Mouse (Mus musculus) layer of hippocampus, postnatal 25 days (tissue): ENCODE results near the gene Matk. TPM values are rescaled to one million over a fixed set of nuclear protein-coding genes. Genes with fewer than 3 reads are reported as not detected.
A peak's percentile ranks its signal among the peaks of the same experiment; 100 is the strongest.
"Not testable (repeated sequence)": the region's sequence is repeated elsewhere in the genome, so short reads cannot be mapped to it uniquely, and the experiment has no call there.

Experiments used
- DNase-seq, 2 experiments: peaks; one replicate each; pipeline ENCODE4 v3.0.0; 2022; ENCODE audit warnings: mixed read lengths in 2 of 2, low spot score in 1 of 2; ENCODE audit errors: extremely low spot score in 1 of 2
- total RNA-seq, 2 experiments: library from RNA; stranded (reverse); gene quantifications; 2 replicates each; pipeline ENCODE4 v1.2.3; 2021

The Matk gene
- 100 to 1,000 TPM; 222 to 244 TPM for total RNA-seq

DNA sequence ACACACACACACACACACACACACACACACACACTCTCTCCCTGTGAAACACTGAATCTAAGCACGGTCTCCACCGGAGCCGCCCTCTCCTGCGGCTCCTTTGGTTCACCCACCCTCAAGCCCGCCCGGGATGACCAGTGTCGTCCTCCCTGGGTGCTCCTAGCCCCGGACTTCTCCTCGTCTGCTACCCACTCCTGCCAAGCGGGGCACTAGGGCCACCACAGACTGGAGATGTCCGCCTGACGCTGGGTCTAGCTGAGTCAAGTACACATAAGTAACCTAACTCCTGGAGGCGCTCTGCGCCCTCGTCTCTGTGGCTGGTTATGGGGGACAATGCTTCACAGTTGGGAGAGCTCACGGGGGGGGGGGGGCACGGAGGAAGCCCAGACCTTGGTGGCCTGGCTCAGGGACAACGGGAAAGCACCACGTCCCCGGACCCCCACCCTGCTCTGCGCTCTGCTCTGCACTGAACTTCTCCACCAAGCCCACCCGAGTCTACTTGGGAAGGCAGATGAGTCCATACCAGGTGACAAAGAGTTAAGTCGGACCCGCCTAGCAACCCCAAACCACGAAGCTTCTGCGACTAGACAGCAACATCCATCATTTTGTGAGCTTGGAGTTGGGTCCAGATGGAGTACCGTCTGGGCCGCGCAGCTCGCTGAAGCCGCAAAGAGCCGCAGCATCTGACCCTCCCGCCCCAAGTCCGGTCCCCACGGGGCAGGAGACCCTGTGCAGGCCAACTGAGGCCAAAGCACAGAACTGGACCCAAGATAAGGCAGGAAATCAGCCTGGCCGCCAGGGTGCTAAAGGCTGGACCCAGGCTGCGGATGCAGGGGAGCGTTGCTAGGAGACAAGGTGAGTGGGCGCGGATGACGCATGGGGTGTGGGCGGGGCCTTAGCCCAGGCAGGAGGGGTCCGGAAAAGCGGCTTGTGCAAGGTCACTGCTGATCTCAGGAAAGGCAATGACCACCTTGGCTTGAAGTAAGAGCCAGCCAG is at the start of gene Matk:
Gene Matk, plus strand, starts transcription at position 512 of the 996 bp plus-strand sequence.
- peak; percentile 78 to 84 for DNase-seq

GRCm38 (mm10) chr10:81202978-81203720 is 49.6 kb upstream of the Matk start:
- no peak for DNase-seq

DNA sequence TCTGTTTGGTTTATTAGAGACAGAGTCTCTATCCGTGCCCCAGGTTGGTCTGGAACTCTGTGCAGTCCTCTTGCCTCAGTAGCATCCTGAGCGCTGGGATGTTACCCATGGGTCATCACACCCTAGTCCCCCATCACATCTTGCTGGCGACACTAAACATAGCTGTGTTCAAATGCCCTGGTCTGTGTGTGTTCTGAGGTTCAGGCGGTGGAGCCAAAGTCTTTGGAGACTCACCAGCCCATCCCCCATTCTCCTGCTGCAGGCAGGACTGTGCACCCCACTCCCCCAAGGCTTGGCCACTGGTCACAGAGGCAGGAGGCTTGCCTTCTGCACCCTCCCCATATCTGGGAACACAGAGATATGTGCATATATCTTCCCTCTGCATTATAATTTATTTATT is 48.6 kb upstream of the Matk start:
- no peak for DNase-seq

- no peak for DNase-seq
These were observed 42.6 kb upstream of the Matk start for GRCm38 (mm10) chr10:81210154-81210553.

DNA sequence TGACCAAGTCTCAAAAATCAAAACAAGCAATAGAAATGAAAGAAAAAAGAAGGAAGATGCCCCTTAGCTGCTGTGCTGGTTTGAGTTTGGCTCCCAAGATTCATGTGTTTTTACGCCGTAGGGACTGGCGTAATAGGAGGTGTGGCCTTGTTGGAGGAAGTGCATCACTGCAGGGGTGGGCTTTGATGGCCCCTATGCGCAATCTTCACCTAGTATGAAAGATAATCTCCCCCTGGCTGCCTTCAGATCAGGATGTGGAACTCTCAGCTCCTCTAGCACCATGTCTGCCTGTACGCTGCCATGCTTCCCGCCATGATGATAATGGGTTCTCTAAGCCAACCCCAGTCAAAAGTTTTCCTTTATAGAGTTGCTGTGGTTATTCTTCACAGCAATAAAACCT is 36.5 kb upstream of the Matk start:
- DNase-seq: no peak

GRCm38 (mm10) chr10:81216810-81217209 is 35.9 kb upstream of the Matk start:
- no peak for DNase-seq

- not testable (repeated sequence) for DNase-seq
These were observed 35.5 kb upstream of the Matk start for GRCm38 (mm10) chr10:81217267-81217666.

DNA sequence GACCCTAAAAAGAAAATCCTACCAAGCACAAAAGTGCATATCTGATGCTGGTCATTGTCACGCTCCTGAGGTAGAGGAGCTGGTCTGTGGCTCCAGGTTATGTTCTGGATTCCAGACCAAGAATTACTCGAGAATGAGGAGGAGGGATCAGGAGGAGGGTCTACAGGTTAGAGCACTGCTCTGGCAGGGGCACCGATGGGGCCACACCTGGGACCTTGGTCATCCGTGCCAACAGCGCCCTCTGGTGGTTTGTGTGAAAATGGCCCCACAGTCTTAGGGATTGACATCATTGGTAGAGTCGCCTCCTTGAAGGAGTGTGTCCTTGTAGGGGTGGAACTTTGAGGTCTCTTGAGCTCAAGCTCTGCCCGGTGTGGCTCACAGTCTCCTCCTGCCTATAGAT is 34.8 kb upstream of the Matk start:
- peak in 1 of 2 experiments; percentile 67 for DNase-seq

DNA sequence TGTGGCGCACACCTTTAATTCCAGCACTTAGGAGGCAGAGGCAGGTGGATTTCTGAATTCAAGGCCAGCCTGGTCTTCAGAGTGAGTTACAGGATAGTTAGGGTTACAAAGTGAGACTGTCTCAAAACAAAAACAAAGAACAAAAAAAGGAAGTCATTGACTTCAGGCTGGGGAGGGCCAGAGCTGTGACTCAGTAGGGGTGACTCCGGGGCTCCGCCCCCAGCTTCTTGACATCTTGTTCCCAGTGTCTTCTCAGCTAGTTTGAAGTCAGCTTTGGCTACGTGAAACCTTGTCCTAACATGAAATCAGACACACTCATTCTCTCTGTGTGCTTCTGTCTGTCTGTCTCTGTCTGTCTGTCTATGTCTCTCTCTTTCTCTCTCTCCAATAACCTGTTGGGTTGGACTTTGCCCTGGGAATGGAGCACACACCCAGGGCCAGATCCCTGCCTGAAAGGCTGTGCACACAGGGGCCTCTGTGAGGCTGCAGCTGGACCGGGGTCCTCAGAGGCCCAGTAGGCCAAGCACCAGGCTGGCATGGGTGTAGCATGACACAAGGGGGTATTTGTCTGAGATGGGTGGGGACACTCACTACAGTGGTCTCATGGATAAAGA is 31.2 kb upstream of the Matk start:
- no peak for DNase-seq

DNA sequence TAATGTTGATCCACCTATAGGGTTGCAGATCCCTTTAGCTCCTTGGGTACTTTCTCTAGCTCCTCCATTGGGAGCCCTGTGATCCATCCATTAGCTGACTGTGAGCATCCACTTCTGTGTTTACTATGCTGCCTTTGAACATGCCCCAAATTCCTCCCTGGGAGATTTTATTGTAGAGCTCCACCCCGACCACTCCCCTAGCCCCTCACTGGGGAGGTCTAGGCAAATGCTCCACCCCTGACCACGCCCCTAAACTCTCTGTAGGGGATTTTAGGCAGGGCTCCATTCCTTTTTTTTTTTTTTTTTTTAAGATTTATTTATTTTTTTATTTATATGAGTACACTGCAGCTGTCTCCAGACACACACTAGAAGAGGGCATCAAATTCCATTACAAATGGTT is 29.0 kb upstream of the Matk start:
- not testable (repeated sequence) for DNase-seq

DNA sequence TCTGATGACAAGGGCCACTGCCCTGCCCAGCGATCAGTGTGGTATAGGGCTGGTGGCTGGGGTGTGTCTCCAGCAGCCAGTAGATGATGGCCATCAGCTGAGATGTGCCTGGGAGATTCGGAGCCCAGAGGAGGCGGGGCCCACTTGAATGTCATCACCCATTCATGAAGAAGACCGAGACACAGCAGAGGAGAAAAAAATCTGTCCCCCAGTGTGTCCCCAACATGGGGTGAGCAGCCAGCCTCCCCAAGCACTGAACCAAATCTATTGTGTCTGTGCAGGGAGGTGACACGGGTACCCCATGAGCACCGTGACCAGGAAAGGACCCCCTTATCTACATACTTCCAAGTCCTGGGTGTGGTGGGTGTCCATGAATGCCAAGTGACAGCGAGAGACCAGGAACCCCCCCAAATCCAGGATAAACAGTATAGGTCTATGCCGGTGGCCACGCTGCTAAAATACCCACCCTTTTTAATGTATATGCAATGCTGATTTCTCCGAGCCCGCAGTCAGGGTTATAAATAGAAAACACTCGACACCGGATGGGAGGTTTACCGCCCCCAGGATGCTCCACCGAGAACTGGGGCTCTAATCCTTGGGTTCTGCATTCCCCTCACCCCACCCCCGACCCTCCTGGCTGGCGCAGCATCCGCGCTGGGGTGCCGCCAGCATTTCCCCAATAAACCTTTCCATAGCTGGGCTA is 22.8 kb upstream of the Matk start:
- no peak for DNase-seq

- DNase-seq: peak; percentile 70 to 75
These were observed 22.1 kb upstream of the Matk start, which contains the start of gene Atcay for GRCm38 (mm10) chr10:81230438-81231332. Gene Atcay, minus strand, starts transcription at chr10:81230833.

GRCm38 (mm10) chr10:81231436-81231835 is 21.3 kb upstream of the Matk start:
- no peak for DNase-seq

DNA sequence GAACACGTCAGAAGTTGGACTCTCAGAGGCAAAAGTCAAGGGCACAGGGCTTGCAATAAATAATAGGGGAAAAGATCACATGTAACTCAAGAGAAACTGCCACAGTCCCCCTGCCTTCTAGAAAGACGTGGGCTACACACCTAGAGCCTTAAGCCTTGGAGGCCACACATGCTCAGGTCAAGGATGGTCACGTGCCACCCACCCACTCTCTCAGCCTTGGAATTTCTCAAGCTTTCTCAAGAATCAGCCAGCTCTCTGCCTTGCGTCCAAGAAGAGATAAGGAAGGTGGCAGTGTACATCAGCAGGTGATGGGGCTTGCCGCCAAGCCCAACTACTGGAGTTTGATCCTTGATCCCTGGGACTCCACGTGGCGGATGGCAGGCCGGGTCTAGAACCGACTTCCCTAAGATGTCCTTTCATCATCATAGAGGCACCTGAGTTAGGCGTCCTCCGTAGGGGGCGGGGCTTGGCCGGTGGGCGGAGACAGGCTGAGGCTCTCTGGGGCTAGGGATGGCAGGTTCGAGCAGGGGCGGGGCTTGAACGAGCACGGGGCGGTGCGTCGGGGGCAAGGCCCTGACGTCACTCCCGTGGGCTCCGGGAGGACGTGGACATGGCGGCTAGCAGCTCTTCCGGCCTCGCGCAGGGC is 20.0 kb upstream of the Matk start, which contains the start of gene Zfr2:
Gene Zfr2, plus strand, starts transcription at position 576 of the 646 bp plus-strand sequence.
- DNase-seq: peak; percentile 83 to 84

DNA sequence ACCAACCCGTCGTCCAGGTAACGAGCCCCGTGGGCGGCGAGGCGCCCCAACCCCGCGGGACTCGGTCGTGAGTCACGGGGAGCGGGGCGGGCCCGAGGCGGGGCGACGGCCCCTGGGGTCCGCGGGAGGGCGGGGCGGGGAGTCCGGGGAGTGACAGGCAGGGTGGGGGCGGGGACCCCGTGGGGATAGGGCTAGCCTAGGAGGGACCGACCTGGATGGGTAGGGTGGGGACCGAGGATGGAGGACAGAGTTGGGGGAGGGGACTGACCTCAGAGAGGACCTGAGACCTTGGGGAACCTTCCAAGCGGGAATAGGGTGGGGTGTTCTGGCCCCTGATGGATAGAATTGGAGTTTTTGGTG is 19.5 kb upstream of the Matk start:
- DNase-seq: no peak

DNA sequence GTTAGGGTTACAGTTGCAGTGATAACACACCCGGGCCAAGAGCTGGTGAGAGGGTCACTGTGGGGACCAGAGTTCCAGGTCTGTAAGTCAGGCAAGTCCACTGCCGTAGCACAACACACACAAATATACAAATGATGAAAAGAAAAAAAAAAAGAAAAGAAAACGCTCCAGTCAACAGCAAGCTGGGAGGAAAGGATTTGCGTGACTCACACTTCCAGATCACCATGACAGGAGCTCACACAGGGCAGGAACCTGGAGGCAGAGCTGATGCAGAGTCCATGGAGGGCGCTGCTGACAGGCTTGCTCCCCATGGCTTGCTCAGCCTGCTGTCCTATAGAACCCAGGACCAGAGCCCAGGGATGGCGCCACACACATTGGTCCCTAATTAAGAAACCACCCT is 18.5 kb upstream of the Matk start:
- DNase-seq: no peak

DNA sequence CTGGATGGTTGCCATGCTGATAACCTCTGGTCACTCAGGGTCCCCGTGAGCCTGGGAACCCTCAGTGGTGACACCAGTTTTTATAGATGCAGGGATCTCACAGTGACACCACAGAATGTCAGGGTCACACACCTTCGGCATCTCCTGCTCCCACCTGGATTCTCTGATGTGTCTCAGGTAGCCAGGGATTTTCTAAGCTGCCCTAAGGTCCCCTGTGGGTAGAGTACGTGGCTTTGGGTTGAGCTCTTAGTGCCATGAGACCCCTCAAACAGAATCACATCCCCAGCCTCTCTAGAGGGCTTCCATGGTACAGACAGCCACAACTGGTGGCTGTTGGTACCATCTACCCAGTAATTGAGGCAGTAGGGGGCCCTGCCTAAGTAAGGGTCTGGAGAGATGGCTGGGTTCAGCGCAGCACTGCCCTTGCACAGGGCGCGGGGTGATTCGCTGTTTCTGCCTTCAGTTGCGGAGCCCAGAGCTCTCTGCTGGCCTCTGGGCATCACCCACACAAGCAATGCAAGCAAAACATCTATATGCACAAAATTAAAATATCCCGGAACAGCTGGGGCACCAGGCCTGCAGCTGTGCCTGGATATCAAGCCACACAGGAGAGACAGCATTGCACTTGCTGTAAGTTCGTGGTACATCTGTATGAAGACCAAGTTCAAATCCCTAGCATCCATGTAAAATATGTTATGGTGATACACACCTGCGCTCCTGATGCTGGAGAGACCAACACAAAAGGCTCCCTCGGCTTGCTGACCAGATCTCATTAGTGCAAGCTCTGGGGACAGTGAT is 16.1 kb upstream of the Matk start:
- no peak for DNase-seq

- no peak for DNase-seq
These were observed 14.1 kb upstream of the Matk start for GRCm38 (mm10) chr10:81238618-81239017.
